Mouse (Mus musculus) lung, postnatal 36 days (tissue): ENCODE measurements around the gene Epha1.

ENCODE experiments used
- DNase-seq: peaks from one replicate; pipeline ENCODE4 v3.0.0; 2022; ENCODE audit warnings: mixed read lengths

Gene Epha1

DNA sequence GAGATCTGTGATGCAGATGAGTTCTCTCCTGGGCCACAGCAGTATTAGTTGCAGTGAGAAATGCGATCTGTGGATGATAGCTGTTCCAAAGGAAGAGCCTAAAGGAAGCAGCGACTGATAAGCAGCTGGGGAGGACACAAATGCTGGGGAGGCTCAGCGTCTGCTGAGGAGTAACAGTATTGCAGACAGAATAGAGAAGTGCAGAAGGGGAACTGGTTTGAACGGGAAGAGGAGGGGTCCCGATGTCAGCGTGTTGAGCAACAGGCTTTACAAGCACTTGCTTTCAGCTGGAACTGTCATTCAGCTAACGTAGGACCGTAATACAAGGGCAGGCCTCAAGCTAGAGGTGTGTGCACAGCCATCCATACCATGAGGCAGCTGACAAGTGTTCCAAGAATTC lies 19.9 kb downstream of the Epha1 start:
- peak; percentile 75 for DNase-seq

DNA sequence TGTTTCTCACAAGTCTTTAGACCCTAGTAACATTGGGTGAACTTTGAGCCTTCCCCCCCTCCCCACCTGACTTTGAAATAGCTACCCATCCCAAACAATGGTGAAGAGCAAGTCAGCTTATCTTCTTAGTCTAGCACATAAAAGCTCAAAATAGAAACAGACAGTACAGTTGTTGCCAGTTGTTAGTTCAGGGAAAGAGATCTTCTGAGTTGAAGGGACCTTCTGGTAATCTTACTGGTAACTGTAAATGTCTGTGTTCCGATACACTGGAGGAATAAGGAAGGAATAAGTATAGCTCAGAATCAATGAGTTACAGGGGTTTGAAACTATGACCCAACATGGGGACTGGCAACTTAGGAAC lies 20.6 kb downstream of the Epha1 start:
- no peak for DNase-seq

DNA sequence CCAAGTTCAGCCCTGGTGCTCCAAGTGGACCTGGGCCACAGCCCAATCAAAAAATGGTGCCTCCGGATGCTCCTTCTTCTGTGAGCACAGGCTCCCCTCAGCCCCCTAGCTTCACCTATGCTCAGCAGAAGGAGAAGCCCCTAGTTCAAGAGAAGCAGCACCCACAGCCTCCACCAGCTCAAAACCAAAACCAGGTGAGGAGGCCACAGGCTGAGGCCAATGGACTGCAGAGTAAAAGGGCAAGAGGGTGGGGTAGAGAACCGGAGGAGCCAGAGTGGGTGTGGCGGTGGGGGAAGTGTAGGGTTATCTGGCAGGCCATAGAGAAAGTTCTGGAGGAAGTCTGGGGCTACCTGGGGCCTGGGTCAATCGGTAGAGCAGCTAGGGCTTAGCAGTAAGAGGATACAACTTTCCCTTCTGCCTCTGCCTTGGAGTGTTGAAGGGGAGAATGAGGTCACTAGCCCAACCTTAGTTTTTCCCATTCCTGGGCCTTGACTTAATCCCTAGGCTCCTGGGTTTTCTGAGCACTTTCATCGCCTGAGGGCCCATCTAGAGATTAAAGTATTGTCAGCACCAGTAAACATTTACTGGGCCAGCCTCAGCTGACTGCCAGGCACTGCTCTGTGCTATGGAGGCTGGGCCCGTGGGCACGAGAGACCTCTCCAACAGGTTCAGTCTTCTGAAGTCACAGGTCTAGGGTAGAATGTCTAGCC lies 21.1 kb downstream of the Epha1 start:
- peak; percentile 63 for DNase-seq

- DNase-seq = no peak
Observed at GRCm38 (mm10) chr6:42350968-42351775, 21.9 kb downstream of the Epha1 start.

DNA sequence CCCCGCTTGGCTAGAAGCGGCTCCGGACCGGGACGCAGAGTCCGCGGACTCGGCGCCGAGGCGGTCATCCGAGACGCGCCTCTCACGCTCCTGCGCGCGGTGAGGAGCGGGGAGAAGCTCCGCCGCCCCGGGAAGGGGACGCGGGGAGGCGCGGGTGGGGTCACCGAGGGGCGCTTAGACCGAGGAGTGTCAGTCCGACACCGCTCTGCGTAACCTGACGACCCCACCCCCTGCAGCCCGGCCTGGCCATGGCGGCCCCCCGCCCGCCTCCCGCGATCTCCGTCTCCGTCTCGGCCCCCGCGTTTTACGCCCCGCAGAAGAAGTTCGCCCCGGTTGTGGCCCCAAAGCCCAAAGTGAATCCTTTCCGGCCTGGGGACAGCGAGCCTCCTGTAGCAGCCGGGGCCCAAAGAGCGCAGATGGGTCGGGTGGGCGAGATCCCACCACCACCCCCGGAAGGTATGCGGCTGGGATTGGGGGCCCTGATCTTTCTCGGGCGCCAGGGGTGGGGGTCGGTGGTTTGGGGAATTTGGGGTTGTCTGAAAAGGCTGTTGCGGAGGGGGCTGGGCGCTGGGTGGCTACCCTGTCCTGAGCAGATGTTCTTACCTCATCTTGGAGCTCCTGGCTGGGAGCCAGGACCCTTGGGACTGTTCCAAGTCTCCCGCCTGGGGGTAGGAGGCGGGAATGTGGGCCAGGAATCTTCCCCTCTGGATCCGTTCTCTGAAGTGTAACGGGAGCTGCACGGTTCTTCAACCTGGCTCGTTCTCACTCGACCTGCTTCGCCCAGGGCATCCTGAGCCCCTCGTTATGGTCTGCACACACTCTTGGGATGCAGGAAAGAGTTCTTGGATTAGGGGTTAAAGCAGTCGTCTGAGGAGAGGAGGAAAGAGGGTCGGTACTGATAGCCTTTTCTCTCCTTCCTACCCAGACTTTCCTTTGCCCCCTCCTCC lies 22.8 kb downstream of the Epha1 start:
- peak; percentile 76 for DNase-seq

GRCm38 (mm10) chr6:42349426-42350020 lies 23.5 kb downstream of the Epha1 start, which contains the start of gene Zyx:
Gene Zyx, plus strand, starts transcription at chr6:42349630.
- DNase-seq = peak; percentile 96

DNA sequence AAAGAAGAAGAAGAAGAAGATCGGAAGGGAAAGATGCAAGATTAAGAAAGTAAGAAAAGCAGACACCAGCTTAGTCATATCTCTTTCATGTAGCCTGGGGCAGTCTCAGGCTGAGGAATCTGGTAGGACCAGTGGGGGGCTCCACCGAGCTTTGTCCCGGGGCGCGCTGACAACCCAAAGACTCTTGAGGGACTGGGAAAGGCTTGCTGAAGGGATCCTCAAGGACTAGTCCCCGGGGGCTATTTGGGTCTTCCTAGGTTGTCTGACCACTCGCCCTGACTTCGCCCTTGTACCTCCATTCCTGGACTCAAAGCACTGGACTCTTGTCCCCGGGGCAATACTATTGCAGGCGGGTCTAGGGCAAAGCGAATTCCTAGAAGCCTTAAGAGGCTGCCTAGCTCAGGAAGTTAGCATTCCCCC lies 24.1 kb downstream of the Epha1 start:
- DNase-seq = peak; percentile 91

GRCm38 (mm10) chr6:42348281-42349005 lies 24.6 kb downstream of the Epha1 start:
- DNase-seq = peak; percentile 14

- peak; percentile 13 for DNase-seq
Observed at GRCm38 (mm10) chr6:42344255-42344654, 28.8 kb downstream of the Epha1 start.

GRCm38 (mm10) chr6:42343361-42344120 lies 29.5 kb downstream of the Epha1 start:
- no peak for DNase-seq

DNA sequence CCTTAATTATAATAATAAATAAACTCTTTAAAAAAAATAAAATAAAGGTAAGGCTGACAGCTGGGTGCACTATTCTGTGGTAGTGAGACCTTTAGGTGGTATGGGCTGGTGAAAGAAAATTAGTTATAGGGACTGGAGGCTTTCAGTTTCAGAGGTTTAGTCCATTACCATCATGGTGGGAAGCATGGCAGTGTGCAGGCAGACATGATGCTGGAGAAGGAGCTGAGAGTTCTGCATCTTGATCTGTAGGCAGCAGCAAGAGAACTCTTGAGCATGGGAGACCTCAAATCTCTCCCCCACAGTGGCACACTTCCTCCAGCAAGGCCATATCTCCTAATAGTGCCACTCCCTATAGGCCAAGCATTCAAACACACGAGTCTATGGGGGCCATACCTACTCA lies 30.9 kb downstream of the Epha1 start:
- DNase-seq = no peak

- DNase-seq = peak; percentile 49
Observed at GRCm38 (mm10) chr6:42339981-42340380, 33.1 kb downstream of the Epha1 start.

DNA sequence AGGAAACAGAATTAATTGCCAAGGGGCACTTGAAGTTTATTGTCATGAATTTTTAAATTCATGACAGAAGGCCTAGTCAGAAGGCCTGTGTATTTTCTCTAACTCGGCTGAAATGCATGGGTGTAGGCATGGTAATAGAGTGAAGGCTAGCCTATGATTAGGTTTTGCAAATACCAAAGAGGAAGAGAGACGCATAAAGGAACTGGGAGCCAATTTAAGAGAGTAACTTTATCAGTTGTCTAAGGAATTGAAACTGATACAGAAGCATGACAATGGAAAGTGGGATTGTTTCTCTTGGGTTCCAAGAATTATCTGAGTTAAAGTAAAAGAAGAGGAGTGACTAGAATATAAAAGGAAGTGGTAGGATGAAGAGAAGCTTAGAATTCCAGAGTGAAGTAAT lies 33.9 kb downstream of the Epha1 start:
- DNase-seq = no peak

- DNase-seq = no peak
Observed at GRCm38 (mm10) chr6:42330946-42331345, 42.1 kb downstream of the Epha1 start.

DNA sequence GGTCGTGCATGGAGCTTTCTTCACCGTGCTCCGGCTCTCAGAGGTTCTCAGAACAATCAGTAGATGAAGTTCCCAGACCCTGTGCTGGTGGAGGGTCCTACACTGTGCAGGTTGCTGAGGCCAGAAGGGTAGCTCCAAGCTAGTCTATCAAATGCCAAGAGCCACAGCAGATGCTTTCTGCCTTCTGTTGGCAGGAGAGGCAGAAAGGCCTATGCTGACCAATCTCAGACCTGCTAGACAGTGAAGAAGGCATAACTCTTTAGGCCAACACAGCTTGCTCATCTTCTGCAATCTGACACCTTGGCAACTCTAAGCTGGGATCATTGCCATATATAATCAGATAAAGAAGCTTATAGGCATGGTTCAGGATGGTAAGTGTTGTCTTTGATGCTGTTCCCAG lies 42.9 kb downstream of the Epha1 start:
- no peak for DNase-seq

- DNase-seq = no peak
Observed at GRCm38 (mm10) chr6:42328757-42329156, 44.3 kb downstream of the Epha1 start.

DNA sequence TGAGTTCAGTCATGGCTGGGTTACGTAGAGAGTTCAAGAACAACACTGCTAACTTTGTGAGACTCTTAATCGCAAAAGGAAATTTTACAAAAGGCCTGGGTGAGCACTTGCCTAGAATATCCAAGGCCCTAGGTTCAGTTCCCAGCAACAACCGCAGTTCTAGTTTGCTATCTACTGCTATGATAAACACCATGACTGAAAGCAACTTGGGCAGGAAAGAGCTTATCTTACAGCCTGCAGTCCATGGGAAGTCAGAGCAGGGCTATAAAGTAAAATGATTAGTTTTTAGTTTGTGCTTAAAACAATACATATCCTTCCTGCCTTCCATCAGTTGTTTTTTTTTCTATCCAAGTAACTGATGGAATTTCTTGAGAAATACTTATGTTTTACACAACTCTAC lies 46.6 kb downstream of the Epha1 start:
- DNase-seq = no peak

- peak; percentile 86 for DNase-seq
Observed at GRCm38 (mm10) chr6:42325268-42325609, 47.8 kb downstream of the Epha1 start.

GRCm38 (mm10) chr6:42324482-42325267 lies 48.4 kb downstream of the Epha1 start, which contains the start of gene Fam131b:
Gene Fam131b, minus strand, starts transcription at chr6:42324643.
- no peak for DNase-seq

DNA sequence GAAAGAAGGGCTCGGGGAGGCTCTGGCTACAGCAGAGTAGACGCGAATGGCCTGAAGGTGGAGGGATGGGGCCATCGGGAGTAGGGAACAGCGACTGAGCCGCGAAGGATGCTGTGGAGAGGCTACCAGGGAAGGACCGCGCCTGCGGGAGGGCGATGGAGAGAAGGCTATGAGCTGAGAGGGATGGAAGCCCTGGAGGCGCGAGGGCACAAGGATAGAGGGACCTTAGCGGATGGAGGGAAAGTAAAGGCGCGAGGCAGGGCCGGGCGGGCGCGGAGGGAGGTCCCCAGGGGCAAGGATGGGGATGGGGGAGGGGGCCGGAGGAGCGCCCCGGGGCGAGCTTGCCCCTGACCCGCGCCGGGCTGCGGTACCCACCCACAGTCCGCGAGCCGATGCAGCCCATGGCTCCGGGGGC lies 49.0 kb downstream of the Epha1 start:
- DNase-seq = no peak
